Mouse (Mus musculus) forebrain, embryonic 12.5 days (tissue): Measurements from ENCODE around the gene Tenm4. TPM values are rescaled to one million over a fixed set of nuclear protein-coding genes. Genes with fewer than 3 reads are reported as not detected.
A peak's percentile ranks its signal among the peaks of the same experiment; 100 is the strongest.

Experiments used
- ATAC-seq: fragments of 200-750 bp; cut with Nextera tagmentation; 2 replicates; pipeline ENCODE4 v1.8.0; 2017; ENCODE audit warnings: moderate TSS enrichment; ENCODE audit not compliant: low FRiP score
- H3K27ac ChIP-seq: fragments of 300-500 bp; sonication (generic); 2 replicates; pipeline ENCODE4 v1.5.1; 2016; ENCODE audit warnings: mild to moderate bottlenecking
- H3K27me3 ChIP-seq: fragments of 300-500 bp; sonication (generic); 2 replicates; pipeline ENCODE4 v1.6.1; 2016; ENCODE audit warnings: mild to moderate bottlenecking
- H3K36me3 ChIP-seq: fragments of 300-500 bp; sonication (generic); replicated peaks from 2 replicates; pipeline ENCODE4 v1.6.1; 2016; ENCODE audit warnings: mild to moderate bottlenecking
- H3K4me1 ChIP-seq: fragments of 300-500 bp; sonication (generic); 2 replicates; pipeline ENCODE4 v1.6.1; 2016
- H3K4me2 ChIP-seq: fragments of 300-500 bp; sonication (generic); 2 replicates; pipeline ENCODE4 v1.6.1; 2016; ENCODE audit warnings: mild to moderate bottlenecking, moderate library complexity
- H3K4me3 ChIP-seq: fragments of 300-500 bp; sonication (generic); replicated peaks from 2 replicates; pipeline ENCODE4 v1.5.1; 2016; ENCODE audit warnings: mild to moderate bottlenecking
- H3K9ac ChIP-seq: fragments of 300-500 bp; sonication (generic); 2 replicates; pipeline ENCODE4 v1.6.1; 2016; ENCODE audit warnings: mild to moderate bottlenecking
- H3K9me3 ChIP-seq: fragments of 300-500 bp; sonication (generic); 2 replicates; pipeline ENCODE4 v1.6.1; 2016
- WGBS: fragments of 180-500 bp; shearing (Covaris S2); methylation state at CpG from one replicate; pipeline ENCODE4 v1.1.7; 2016; 5-methylcytosine and 5-hydroxymethylcytosine counted together
- polyA plus RNA-seq: library from polyadenylated mRNA; unstranded; fragments of >200 nt; fragmentation: Nextera tagmentation; extraction: Ambion mirVana; gene quantifications from 2 replicates; pipeline ENCODE4 v1.2.1, GENCODE M21; 2016

Tenm4 gene
- polyA plus RNA-seq, 1 experiment from 2014 or later, result 62.3 TPM

DNA sequence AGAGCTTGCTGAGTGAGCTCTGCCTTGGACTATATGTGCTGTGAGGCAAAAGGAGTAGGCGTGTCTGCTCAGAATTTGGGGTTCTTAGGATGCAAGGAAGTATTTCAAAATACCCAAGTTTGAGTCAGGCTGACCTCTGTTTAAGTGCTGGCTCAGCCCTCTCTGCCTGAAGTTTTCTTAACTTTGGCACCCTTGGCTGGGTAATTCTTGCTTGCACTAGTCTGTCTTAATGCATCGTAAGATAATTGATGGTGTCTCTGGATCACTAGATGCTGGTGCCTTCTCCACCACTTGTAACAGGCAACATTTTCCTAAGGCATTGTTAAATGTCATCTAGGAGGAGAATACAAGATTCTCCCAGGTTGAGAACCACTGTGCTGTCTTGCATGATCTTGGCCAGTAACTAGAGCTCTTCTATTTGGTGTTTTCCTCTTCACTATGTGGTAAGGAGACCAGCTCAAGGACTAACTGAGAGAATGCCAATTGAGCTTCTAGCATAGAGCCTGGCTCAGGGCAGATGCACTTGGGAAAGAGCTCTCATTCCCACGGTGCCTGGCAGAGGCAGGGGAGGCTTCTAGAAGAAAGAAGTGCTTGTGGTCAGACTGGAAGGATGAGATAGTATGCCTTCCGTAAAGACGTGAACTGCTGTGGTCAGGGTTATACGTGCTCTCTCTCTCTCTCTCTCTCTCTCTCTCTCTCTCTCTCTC lies 57.7 kb downstream of the Tenm4 start:
- no peak for ATAC-seq
- 89% methylated on average over 6 of the region's 6 CpGs for WGBS
- H3K4me2 ChIP-seq, result no peak overlapping the region
- H3K36me3 ChIP-seq, result no peaks in the 10 kb centered on the region
- H3K4me3 ChIP-seq, result no peak overlapping the region
- no peak overlapping the region for H3K9ac ChIP-seq
- H3K27me3 ChIP-seq, result no peaks in the 10 kb centered on the region
- H3K4me1 ChIP-seq, result peaks cover 21% of the 10 kb centered on the region
- no peak overlapping the region for H3K27ac ChIP-seq
- no peaks in the 10 kb centered on the region for H3K9me3 ChIP-seq

DNA sequence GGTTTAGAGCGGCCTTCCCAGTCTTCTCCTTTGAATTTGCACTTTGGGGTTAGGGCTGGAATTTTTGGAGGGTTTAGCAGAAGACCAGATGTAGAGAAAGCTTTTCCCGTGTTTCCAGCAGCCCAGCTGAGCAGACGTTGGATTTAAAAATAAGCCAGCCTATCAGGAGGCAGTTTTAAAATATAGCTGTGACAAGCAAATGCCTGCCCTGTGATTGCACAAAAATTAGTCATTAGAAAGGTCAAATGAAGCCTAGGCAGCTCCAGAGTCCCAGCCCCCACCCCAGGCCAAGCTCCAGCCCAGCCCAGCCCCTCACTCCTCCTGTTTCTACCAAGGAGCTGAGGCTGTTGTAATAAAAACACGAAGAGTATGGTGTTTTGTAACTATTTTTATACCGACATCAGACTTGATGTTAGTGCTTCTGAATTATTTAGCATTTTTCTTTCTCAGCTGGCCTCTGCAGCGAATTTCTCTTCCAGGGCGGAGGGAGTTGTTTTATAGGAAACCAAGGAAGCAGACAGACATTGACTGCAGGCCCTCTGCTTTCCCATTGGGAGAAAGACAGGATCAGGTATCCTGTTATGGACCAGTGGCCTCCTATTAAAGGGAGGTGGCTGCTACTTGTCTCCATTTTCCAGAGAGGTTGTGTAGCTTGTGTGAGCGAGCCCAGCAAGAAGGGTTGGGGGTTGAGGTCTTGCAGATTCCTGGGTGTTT lies 59.1 kb downstream of the Tenm4 start:
- ATAC-seq, result no peak
- WGBS, result 75% methylated on average over 8 of the region's 8 CpGs
- H3K27me3 ChIP-seq, result no peaks in the 10 kb centered on the region
- 0 out of 2 replicates have a peak overlapping the region, but pooled peaks have one; percentile 1 for H3K27ac ChIP-seq
- no peaks in the 10 kb centered on the region for H3K9me3 ChIP-seq
- H3K4me1 ChIP-seq, result peaks cover 21% of the 10 kb centered on the region
- no peaks in the 10 kb centered on the region for H3K36me3 ChIP-seq
- no peak overlapping the region for H3K9ac ChIP-seq
- H3K4me2 ChIP-seq, result no peak overlapping the region
- no peak overlapping the region for H3K4me3 ChIP-seq

DNA sequence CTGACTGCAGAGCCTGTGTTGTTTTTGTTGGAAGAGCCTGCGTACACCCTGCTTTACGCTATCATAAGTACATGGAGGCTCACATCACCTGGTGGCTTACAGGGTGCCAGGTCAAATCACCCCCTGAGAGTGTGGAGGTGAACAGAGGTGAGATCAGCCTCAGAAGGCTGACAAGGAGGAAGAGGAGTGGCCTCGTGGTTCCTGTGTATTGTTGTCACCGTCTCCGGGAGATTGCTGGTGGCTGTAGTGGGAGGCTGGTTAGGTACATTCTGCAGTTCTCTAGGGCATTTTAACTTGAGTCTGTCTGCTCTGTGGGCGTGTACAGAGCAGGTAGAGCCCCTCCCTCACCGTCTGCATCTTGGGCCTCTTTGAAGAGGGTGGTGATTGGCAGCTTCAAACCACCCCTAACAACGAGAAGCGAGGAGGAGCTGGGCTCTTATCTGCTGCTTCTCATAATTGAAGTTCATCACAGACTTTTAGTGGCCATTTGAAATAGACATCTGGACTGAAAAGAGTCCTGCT lies 59.7 kb downstream of the Tenm4 start:
- Histone ChIP-seq H3K27ac (0 out of 2 replicates have a peak overlapping the region, but pooled peaks have one; percentile 1), H3K36me3 (no peaks in the 10 kb centered on the region), H3K9ac (no peak overlapping the region), H3K27me3 (no peaks in the 10 kb centered on the region), H3K4me1 (peaks cover 21% of the 10 kb centered on the region), H3K9me3 (no peaks in the 10 kb centered on the region), H3K4me3 (no peak overlapping the region), H3K4me2 (no peak overlapping the region)
- WGBS, result 49% methylated on average over 9 of the region's 9 CpGs
- no peak for ATAC-seq

DNA sequence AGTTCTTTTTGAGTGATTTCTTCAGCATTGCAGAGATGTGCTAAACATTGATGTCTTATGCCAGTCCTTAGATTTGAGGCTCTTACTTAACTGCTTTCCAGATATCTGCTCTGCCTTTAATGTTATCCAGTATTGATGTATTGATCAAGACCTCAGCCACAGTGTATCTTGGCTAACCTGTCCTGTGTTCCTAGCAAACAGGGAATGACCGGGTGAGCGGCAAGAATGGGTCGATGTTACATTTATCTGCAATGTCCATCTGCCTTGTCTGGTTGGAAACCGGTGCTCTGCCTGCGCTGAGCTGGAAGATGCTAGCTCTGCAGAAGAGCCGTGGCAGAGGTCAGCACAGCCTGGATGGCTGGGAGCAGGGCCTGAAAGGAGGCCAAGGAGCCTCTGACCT lies 64.8 kb downstream of the Tenm4 start:
- Histone ChIP-seq H3K27me3 (no peaks in the 10 kb centered on the region), H3K9ac (no peak overlapping the region), H3K27ac (no peak overlapping the region), H3K4me2 (no peak overlapping the region), H3K36me3 (no peaks in the 10 kb centered on the region), H3K9me3 (no peaks in the 10 kb centered on the region), H3K4me3 (no peak overlapping the region), H3K4me1 (peaks cover 7% of the 10 kb centered on the region)
- no peak for ATAC-seq
- WGBS, result 87% methylated on average over 6 of the region's 6 CpGs

DNA sequence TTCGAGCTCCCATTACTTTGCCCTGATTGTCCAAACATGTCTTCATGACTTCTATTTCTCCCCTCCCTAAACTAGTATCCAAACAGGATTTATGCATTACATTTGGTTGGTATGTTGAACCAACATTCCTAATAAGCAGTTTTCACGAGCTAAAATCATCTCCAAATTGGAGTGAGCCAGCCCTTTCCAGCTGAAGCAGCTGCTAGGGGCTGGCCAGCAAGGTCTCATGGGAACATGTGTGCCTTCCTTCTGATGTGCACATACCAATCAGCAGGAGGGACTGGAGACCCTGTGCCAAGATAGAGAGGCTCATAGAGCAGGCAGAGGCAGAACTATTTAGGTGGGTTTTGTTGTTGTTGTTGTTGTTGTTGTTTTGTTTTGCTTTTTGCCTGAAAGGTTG lies 69.6 kb downstream of the Tenm4 start:
- Histone ChIP-seq H3K4me2 (no peak overlapping the region), H3K4me1 (peaks cover 7% of the 10 kb centered on the region), H3K9ac (no peak overlapping the region), H3K4me3 (no peak overlapping the region), H3K36me3 (0 out of 2 replicates have a peak, but pooled peaks cover 10% of the 10 kb centered on the region), H3K27ac (no peak overlapping the region), H3K27me3 (no peaks in the 10 kb centered on the region), H3K9me3 (no peaks in the 10 kb centered on the region)
- ATAC-seq, result no peak
- 67% methylated on average over 2 of the region's 2 CpGs for WGBS

DNA sequence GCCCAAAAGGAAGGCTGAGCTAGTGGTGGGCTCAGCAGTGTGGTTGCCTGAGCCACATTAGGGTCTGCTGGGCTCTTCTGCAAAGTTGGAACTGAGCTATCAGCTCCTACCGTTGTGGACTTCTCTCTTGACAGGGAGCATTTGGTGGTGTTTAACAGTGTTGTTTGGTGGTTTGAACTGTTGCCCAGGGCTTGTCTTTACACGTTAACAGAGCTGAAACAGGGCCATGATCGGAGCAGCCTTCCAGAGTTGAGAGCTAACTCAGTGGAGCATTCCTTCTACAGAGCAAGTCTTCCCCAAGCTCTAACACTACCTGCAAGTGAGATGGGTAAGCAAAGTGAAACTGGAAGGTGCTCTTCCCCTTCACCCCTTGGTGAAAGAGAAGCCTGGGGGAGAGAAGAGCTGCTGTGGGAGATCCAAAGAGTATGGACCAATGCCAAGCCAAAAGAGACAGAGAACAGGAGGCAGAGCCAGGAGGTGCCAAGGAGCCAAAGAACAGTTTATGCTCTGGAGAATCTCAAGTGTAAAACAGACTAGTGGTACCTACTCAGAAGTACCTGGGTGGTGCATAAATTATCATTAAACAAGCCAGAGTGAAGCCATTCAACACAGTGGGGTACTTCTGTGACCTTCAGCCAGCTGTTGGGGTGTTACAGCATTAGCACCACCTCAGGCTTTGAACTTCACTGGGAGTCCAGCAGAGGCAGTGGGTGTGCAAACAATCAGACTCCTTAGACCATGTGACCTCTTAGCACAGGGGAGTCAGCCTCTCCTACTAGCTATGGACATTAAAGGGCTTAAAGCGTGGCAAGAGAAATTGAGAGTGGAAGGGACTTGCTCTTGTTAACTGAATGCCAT lies 71.5 kb downstream of the Tenm4 start:
- H3K27me3 ChIP-seq, result no peaks in the 10 kb centered on the region
- no peaks in the 10 kb centered on the region for H3K9me3 ChIP-seq
- H3K27ac ChIP-seq, result no peak overlapping the region
- 0 out of 2 replicates have a peak, but pooled peaks cover 10% of the 10 kb centered on the region for H3K36me3 ChIP-seq
- peaks cover 7% of the 10 kb centered on the region for H3K4me1 ChIP-seq
- no peak for ATAC-seq
- no peak overlapping the region for H3K9ac ChIP-seq
- 83% methylated on average over 4 of the region's 4 CpGs for WGBS
- H3K4me2 ChIP-seq, result no peak overlapping the region
- no peak overlapping the region for H3K4me3 ChIP-seq

DNA sequence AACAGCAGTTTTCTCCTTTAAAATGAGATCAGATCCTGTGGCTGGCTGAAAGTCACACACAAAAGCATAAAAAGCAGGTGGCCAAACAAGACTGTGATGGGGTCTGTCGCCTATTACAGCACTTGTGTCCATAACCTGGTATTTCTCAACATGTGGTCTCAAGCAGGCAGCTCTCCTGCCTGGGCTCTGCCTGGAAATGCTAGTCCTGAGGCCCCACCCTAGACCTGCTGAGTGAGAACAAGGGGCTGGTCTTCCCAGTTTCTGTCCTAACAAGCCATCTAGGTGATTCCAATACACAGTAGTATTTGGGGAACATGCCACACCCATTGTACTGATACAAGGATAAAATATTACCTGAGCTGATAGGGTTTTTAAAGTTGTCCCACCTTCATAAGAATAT lies 73.8 kb downstream of the Tenm4 start:
- ATAC-seq, result no peak
- no peak overlapping the region for H3K4me3 ChIP-seq
- WGBS, result 81% methylated on average over 1 of the region's 1 CpGs
- no peaks in the 10 kb centered on the region for H3K27me3 ChIP-seq
- no peak overlapping the region for H3K9ac ChIP-seq
- peaks cover 7% of the 10 kb centered on the region for H3K4me1 ChIP-seq
- H3K27ac ChIP-seq, result no peak overlapping the region
- 0 out of 2 replicates have a peak, but pooled peaks cover 3% of the 10 kb centered on the region for H3K9me3 ChIP-seq
- peaks cover 15% of the 10 kb centered on the region; the same call in 1 of the 2 replicates for H3K36me3 ChIP-seq
- no peak overlapping the region for H3K4me2 ChIP-seq

DNA sequence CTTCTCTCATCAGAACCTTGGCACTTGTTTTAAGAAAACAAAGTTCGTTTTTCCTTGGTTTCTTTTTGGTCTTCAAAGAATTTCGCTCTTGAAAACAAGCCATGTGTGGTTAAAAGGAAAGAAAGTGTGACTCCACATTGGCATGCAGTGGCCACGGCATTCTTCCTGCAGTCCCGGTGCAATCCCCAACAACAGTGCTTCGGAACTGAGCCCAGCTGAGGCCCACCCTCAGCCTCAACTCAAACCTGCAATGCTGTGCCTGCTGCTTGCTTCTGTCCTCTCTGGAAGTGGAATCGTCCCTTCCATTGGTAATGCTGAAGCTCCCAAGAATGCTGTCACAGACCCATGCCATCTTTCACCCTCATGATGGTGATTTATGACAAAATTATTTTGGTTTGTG lies 88.6 kb downstream of the Tenm4 start:
- ATAC-seq, result no peak
- H3K36me3 ChIP-seq, result no peaks in the 10 kb centered on the region
- 91% methylated on average over 6 of the region's 6 CpGs for WGBS

DNA sequence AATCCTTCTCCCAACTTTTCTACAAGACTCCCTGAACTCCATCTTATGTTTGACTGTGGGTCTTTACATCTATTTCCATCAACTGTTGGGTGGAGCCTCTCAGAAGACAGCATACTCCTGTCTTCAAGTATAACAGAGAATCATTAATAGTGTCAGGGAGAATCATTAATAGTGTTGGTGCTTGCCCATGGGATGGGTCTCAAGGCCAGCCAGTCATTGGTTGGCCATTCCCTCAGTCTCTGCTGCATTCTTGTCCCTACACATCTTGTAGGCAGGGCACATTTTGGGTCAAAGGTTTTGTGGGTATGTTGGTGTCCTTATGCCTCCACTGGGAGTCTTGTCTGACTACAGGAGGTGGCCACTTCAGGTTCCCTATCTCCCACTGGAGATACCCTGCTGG lies 91.1 kb downstream of the Tenm4 start:
- Histone ChIP-seq H3K9me3 (no peaks in the 10 kb centered on the region), H3K4me1 (peaks cover 5% of the 10 kb centered on the region; the same call in 1 of the 2 replicates), H3K4me2 (no peak overlapping the region), H3K27ac (no peak overlapping the region), H3K27me3 (no peaks in the 10 kb centered on the region), H3K9ac (no peak overlapping the region), H3K4me3 (no peak overlapping the region), H3K36me3 (no peaks in the 10 kb centered on the region)
- no peak for ATAC-seq

More for the DNA sequence above, 88.6 kb downstream of the Tenm4 start:
- no peak overlapping the region for H3K9ac ChIP-seq
- H3K27me3 ChIP-seq, result no peaks in the 10 kb centered on the region
- peaks cover 5% of the 10 kb centered on the region; the same call in 1 of the 2 replicates for H3K4me1 ChIP-seq
- no peaks in the 10 kb centered on the region for H3K9me3 ChIP-seq
- H3K4me2 ChIP-seq, result no peak overlapping the region
- no peak overlapping the region for H3K27ac ChIP-seq
- H3K4me3 ChIP-seq, result no peak overlapping the region

DNA sequence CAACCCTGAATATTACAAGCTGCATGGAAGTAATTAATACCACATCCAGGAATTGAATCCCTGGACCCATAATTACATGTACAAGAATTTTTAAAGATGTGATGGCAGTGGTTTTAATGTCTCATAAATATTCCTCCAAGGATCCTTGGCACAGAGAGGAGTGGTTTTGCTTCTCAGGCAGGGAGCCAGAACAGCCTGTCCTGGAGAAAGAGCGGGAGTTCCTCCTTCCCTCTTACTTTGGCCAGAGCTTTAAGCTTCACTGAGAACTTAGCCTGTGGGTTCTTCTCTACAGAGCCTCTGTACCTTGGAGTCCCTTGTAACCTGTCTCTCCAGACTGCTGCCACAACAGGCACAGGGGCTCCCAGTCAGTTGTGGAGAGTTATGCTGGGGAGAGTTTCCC lies 94.9 kb downstream of the Tenm4 start:
- WGBS, result 100% methylated on average over 1 of the region's 1 CpGs
- Histone ChIP-seq H3K27me3 (no peaks in the 10 kb centered on the region), H3K4me2 (no peak overlapping the region), H3K36me3 (no peaks in the 10 kb centered on the region), H3K9me3 (no peaks in the 10 kb centered on the region), H3K27ac (no peak overlapping the region), H3K4me1 (peaks cover 17% of the 10 kb centered on the region), H3K9ac (no peak overlapping the region), H3K4me3 (no peak overlapping the region)
- ATAC-seq, result no peak

DNA sequence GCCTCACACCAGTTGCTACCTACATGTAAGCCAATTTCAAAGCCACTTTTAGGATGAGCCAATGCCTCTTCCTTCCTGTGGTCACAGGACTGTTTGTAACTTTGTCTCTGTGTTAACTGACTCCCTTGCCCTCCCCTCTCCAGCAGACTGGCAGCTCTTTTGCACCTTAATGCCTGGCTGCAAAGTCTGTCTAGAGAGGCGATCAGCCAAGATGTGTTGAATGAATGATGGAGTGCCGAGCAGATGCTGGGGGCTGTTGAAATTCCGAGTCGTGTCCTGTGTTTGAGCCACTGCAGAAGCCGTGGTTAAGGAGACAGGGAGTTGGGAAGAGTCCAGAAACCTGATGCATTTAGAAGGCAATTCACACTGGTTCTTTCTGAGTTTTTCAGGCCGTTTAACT lies 96.2 kb downstream of the Tenm4 start:
- Histone ChIP-seq H3K4me2 (no peak overlapping the region), H3K9ac (no peak overlapping the region), H3K4me3 (no peak overlapping the region), H3K9me3 (no peaks in the 10 kb centered on the region), H3K27ac (no peak overlapping the region), H3K4me1 (peaks cover 28% of the 10 kb centered on the region), H3K36me3 (no peaks in the 10 kb centered on the region), H3K27me3 (no peaks in the 10 kb centered on the region)
- WGBS, result 62% methylated on average over 6 of the region's 6 CpGs
- no peak for ATAC-seq

DNA sequence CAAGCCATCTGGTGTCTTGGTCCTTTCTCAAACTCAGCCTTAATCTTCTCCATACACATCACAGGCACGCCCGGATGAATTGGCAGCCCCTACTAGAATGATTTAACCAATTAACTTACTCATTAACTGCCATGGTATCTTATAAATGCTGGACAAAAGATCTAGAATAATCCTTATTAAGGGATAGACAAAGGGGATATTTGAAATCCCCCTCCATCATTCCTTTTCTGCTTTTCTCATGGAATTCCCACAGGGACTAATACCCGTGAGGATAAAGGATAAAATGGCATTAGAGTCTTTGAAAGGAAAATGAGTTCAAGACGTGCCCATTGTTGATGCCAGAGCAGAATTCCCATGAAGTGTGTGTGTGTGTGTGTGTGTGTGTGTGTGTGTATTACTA lies 99.6 kb downstream of the Tenm4 start:
- Histone ChIP-seq H3K27ac (peak overlapping the region; percentile 16; the same call in 1 of the 2 replicates), H3K9me3 (0 out of 2 replicates have a peak, but pooled peaks cover 4% of the 10 kb centered on the region), H3K4me2 (no peak overlapping the region; the same call in 1 of the 2 replicates), H3K27me3 (no peaks in the 10 kb centered on the region), H3K4me3 (no peak overlapping the region), H3K4me1 (peaks cover 30% of the 10 kb centered on the region), H3K36me3 (peaks cover 6% of the 10 kb centered on the region; the same call in 1 of the 2 replicates), H3K9ac (no peak overlapping the region)
- peak; percentile 73 for ATAC-seq
- WGBS, result 5% methylated on average over 4 of the region's 4 CpGs
